Mouse (Mus musculus): ENCODE results near the gene Thtpa.

DNA sequence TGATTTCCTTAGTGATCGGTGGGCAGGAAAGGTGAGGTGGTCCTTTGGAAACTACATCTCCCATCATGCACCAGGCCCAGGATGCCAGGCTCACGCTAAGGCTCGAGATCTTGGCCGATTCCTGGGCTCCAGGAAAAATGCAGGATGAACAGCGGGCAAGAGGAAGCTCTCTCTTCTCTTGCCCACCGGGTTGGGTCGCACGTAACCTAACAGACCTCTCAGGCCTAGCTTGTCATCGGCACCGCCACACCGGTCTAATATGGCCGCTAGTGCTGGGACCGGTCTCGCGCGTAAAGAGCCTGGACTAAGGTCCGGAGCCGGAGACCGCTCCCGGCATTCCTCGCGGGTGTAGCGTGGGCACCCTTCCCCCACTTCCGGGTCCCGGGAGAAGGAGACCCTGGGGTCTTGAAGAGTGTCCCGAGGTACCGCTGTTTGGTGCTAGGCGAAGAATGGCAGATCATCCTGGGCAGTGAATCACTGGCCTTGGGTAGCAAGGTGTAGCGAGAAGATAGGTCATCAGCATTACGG, at the start of gene Thtpa:
- TF ChIP-seq GATA1 (IDR thresholded peaks at IDR 0.05; ENCODE audit: low read length) (no peak), TAL1 (IDR thresholded peaks at IDR 0.05; ENCODE audit: low read length) (peak; percentile 34; the same call in 1 of the 3 replicates)

Data from erythroblast, embryonic 14.5 days (primary cell).